Mouse (Mus musculus) hindbrain, embryonic 11.5 days (tissue): ENCODE data around the gene Plpp2. TPM values are rescaled to one million over a fixed set of nuclear protein-coding genes. Genes with fewer than 3 reads are reported as not detected.

Experiments used
- ATAC-seq: fragments of 200-750 bp; cut with Nextera tagmentation; 2 replicates; pipeline ENCODE4 v1.8.0; 2017; ENCODE audit warnings: mild to moderate bottlenecking, moderate TSS enrichment, moderate library complexity; ENCODE audit not compliant: low FRiP score
- DNase-seq: peaks from one replicate; pipeline ENCODE4 v3.0.0-alpha.2; 2015; ENCODE audit warnings: low spot score
- H3K27ac ChIP-seq: fragments of 300-500 bp; sonication (generic); 2 replicates; pipeline ENCODE4 v1.5.1; 2014; ENCODE audit warnings: mild to moderate bottlenecking, low read depth, low read length
- H3K27me3 ChIP-seq: fragments of 300-500 bp; sonication (generic); 2 replicates; pipeline ENCODE4 v1.6.1; 2014; ENCODE audit warnings: mild to moderate bottlenecking, low read length, moderate library complexity, mixed read lengths; ENCODE audit not compliant: control insufficient read depth, insufficient read depth
- H3K36me3 ChIP-seq: fragments of 300-500 bp; sonication (generic); 2 replicates; pipeline ENCODE4 v1.6.1; 2014; ENCODE audit warnings: mild to moderate bottlenecking, low read length, moderate library complexity, mixed read lengths; ENCODE audit not compliant: control insufficient read depth, insufficient read depth
- H3K4me1 ChIP-seq: fragments of 300-500 bp; sonication (generic); replicated peaks from 2 replicates; pipeline ENCODE4 v1.6.1; 2014; ENCODE audit warnings: low read length, mixed read lengths; ENCODE audit not compliant: control insufficient read depth, insufficient read depth
- H3K4me2 ChIP-seq: fragments of 300-500 bp; sonication (generic); replicated peaks from 2 replicates; pipeline ENCODE4 v1.6.1; 2014; ENCODE audit warnings: mild to moderate bottlenecking, low read depth, low read length
- H3K4me3 ChIP-seq: fragments of 300-500 bp; sonication (generic); 2 replicates; pipeline ENCODE4 v1.5.1; 2014; ENCODE audit warnings: low read depth, low read length
- H3K9ac ChIP-seq: fragments of 300-500 bp; sonication (generic); 2 replicates; pipeline ENCODE4 v1.6.1; 2014; ENCODE audit warnings: low read depth, low read length
- H3K9me3 ChIP-seq: fragments of 300-500 bp; sonication (generic); 2 replicates; pipeline ENCODE4 v1.6.1; 2016; ENCODE audit warnings: low read length; ENCODE audit not compliant: control insufficient read depth
- WGBS: fragments of 180-500 bp; shearing (Covaris S2); extraction: QIAGEN DNeasy Blood & Tissue Kit; methylation state at CpG from one replicate; pipeline ENCODE4 v1.1.7; 2014; 5-methylcytosine and 5-hydroxymethylcytosine counted together
- polyA plus RNA-seq: library from polyadenylated mRNA; unstranded; fragments of >200 nt; fragmentation: Nextera tagmentation; extraction: Ambion mirVana; gene quantifications from 2 replicates; pipeline ENCODE4 v1.2.1, GENCODE M21; 2014

Plpp2 gene
- polyA plus RNA-seq, 1 experiment from 2014 or later, result 12.4 TPM

- Histone ChIP-seq H3K9ac (no peak overlapping the region), H3K4me3 (no peak overlapping the region), H3K4me1 (no peaks in the 10 kb centered on the region), H3K36me3 (peaks cover 18% of the 10 kb centered on the region), H3K9me3 (no peaks in the 10 kb centered on the region), H3K27ac (no peak overlapping the region), H3K27me3 (no peaks in the 10 kb centered on the region), H3K4me2 (no peak overlapping the region)
- ATAC-seq (no peak), DNase-seq (no peak)
- 91% methylated on average over 3 of the region's 3 CpGs for WGBS
These were observed 4.7 kb upstream of the Plpp2 start for GRCm38 (mm10) chr10:79538323-79538722.

DNA sequence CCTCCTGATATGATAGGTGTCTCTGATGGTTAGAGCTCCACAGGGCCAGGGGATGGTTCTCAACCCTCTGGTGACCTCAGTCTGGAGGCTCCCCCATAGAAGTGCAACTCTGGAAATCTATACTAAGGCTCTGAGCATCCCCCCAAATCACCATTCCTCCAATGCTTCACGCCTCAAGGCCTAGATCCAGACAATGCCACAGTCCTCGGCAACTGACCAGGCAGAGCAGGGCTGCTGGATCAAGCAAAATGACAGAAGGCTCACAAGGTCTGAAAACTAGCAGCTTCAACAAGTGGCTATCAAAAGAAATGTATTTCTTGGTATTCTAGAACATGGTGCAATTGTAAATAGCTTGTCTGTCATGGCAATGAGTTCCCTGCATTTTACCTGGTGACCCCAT, 4.2 kb upstream of the Plpp2 start:
- no peak overlapping the region for H3K9ac ChIP-seq
- H3K27me3 ChIP-seq, result no peaks in the 10 kb centered on the region
- H3K27ac ChIP-seq, result no peak overlapping the region
- no peak overlapping the region for H3K4me2 ChIP-seq
- H3K4me3 ChIP-seq, result no peak overlapping the region
- H3K4me1 ChIP-seq, result no peaks in the 10 kb centered on the region
- peaks cover 15% of the 10 kb centered on the region for H3K36me3 ChIP-seq
- H3K9me3 ChIP-seq, result no peaks in the 10 kb centered on the region
- DNase-seq (no peak), ATAC-seq (no peak)
- WGBS, result 84% methylated on average over 2 of the region's 2 CpGs

GRCm38 (mm10) chr10:79537271-79537670, 3.7 kb upstream of the Plpp2 start:
- H3K4me1 ChIP-seq, result no peaks in the 10 kb centered on the region
- WGBS, result 93% methylated on average over 7 of the region's 7 CpGs
- H3K4me3 ChIP-seq, result no peak overlapping the region
- peaks cover 15% of the 10 kb centered on the region for H3K36me3 ChIP-seq
- H3K9me3 ChIP-seq, result no peaks in the 10 kb centered on the region
- ATAC-seq, result no peak
- no peak overlapping the region for H3K4me2 ChIP-seq
- DNase-seq, result no peak
- H3K9ac ChIP-seq, result no peak overlapping the region
- no peaks in the 10 kb centered on the region for H3K27me3 ChIP-seq
- H3K27ac ChIP-seq, result no peak overlapping the region

GRCm38 (mm10) chr10:79536461-79537080, 3.0 kb upstream of the Plpp2 start:
- 81% methylated on average over 12 of the region's 12 CpGs for WGBS
- H3K27me3 ChIP-seq, result no peaks in the 10 kb centered on the region
- ATAC-seq (no peak), DNase-seq (no peak)
- H3K27ac ChIP-seq, result no peak overlapping the region
- no peaks in the 10 kb centered on the region for H3K9me3 ChIP-seq
- H3K9ac ChIP-seq, result no peak overlapping the region
- H3K36me3 ChIP-seq, result peaks cover 8% of the 10 kb centered on the region
- H3K4me3 ChIP-seq, result no peak overlapping the region
- no peaks in the 10 kb centered on the region for H3K4me1 ChIP-seq
- no peak overlapping the region for H3K4me2 ChIP-seq

GRCm38 (mm10) chr10:79535431-79535830, 1.8 kb upstream of the Plpp2 start:
- H3K4me3 ChIP-seq, result no peak overlapping the region
- H3K27ac ChIP-seq, result no peak overlapping the region
- no peak overlapping the region for H3K9ac ChIP-seq
- H3K4me1 ChIP-seq, result no peaks in the 10 kb centered on the region
- H3K36me3 ChIP-seq, result peaks cover 4% of the 10 kb centered on the region; the same call in 1 of the 2 replicates
- DNase-seq, result no peak
- no peaks in the 10 kb centered on the region for H3K27me3 ChIP-seq
- H3K9me3 ChIP-seq, result no peaks in the 10 kb centered on the region
- no peak overlapping the region for H3K4me2 ChIP-seq
- 80% methylated on average over 1 of the region's 1 CpGs for WGBS
- ATAC-seq, result no peak

DNA sequence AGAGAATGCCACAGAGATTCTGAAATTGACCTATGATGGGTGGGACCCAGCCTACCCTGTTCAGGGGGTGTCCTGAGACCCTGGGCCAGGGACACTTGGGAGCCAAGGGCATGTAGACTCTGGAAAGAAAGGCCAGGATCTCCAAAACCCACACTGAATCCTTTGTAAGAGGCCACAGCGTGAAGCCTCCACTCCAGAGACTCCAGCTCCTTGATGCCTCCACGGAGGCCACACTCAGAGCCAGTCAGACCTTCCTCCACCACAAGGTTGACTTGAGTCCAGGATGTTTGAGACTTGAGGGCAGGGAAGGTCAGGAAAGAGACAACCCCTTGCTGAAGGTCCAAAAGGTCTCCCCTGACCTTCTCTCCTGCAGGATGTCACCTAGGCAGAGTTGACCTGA, 830 bp upstream of the Plpp2 start:
- DNase-seq (no peak), ATAC-seq (no peak)
- no peak overlapping the region for H3K4me2 ChIP-seq
- WGBS, result 83% methylated on average over 2 of the region's 2 CpGs
- no peaks in the 10 kb centered on the region for H3K4me1 ChIP-seq
- H3K9ac ChIP-seq, result no peak overlapping the region
- no peaks in the 10 kb centered on the region for H3K27me3 ChIP-seq
- H3K27ac ChIP-seq, result no peak overlapping the region
- no peaks in the 10 kb centered on the region for H3K36me3 ChIP-seq
- no peaks in the 10 kb centered on the region for H3K9me3 ChIP-seq
- H3K4me3 ChIP-seq, result no peak overlapping the region

DNA sequence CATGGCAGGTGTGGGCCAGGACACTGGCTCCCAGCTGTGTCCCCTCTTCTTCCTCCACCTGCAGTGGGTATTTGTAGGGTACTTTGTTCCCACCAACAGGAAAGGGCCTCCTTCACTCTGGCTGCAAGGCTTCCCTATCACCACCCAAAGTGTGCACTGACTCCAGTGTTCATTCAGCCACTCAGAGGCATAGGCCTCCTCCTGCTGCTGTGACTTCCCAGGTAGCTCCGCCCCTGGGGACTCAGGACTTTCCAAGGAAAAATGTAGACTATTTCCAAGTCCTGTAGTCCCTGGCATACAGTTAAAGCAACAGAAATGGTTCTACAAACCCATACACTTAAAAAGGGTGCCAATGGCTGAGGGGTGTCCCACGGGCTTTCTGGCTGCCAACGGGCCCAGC, 918 bp downstream of the Plpp2 start:
- H3K27ac ChIP-seq, result peak overlapping the region; percentile 33; the same call in 1 of the 2 replicates
- peak overlapping the region; percentile 98 for H3K4me2 ChIP-seq
- no peaks in the 10 kb centered on the region for H3K27me3 ChIP-seq
- 32% methylated on average over 3 of the region's 3 CpGs for WGBS
- H3K4me3 ChIP-seq, result peak overlapping the region; percentile 65
- H3K36me3 ChIP-seq, result no peaks in the 10 kb centered on the region
- H3K4me1 ChIP-seq, result no peaks in the 10 kb centered on the region
- no peaks in the 10 kb centered on the region for H3K9me3 ChIP-seq
- ATAC-seq (0 out of 2 replicates have a peak, but pooled peaks have one; percentile 19), DNase-seq (peak; percentile 13)
- peak overlapping the region; percentile 64 for H3K9ac ChIP-seq

- H3K36me3 ChIP-seq, result no peaks in the 10 kb centered on the region
- 83% methylated on average over 3 of the region's 3 CpGs for WGBS
These were observed 2.0 kb downstream of the Plpp2 start for GRCm38 (mm10) chr10:79531593-79531992.

GRCm38 (mm10) chr10:79530721-79531120, 2.9 kb downstream of the Plpp2 start:
- 91% methylated on average over 13 of the region's 13 CpGs for WGBS
- H3K36me3 ChIP-seq, result no peaks in the 10 kb centered on the region
- ATAC-seq (no peak), DNase-seq (no peak)
- no peak overlapping the region for H3K9ac ChIP-seq
- H3K27me3 ChIP-seq, result no peaks in the 10 kb centered on the region
- H3K27ac ChIP-seq, result no peak overlapping the region
- no peaks in the 10 kb centered on the region for H3K9me3 ChIP-seq
- H3K4me2 ChIP-seq, result no peak overlapping the region
- no peaks in the 10 kb centered on the region for H3K4me1 ChIP-seq
- no peak overlapping the region for H3K4me3 ChIP-seq

More at GRCm38 (mm10) chr10:79531593-79531992, 2.0 kb downstream of the Plpp2 start:
- Histone ChIP-seq H3K4me1 (no peaks in the 10 kb centered on the region), H3K9ac (no peak overlapping the region), H3K27me3 (no peaks in the 10 kb centered on the region), H3K27ac (no peak overlapping the region), H3K4me3 (no peak overlapping the region), H3K4me2 (no peak overlapping the region), H3K9me3 (no peaks in the 10 kb centered on the region)
- DNase-seq (no peak), ATAC-seq (no peak)
